Mouse (Mus musculus) olfactory bulb, adult 2 months (tissue): Measurements from ENCODE around the gene Sox13.

Source experiments
- CTCF ChIP-seq: fragments of 200-500 bp; IDR thresholded peaks from 2 replicates; pipeline ENCODE4 v1.5.1; 2012; ENCODE audit warnings: low read depth, mild to moderate bottlenecking, low read length, moderate library complexity; ENCODE audit not compliant: insufficient read depth
- POLR2A ChIP-seq: fragments of 200-500 bp; IDR thresholded peaks from 2 replicates; pipeline ENCODE4 v1.6.1; 2012; ENCODE audit warnings: mild to moderate bottlenecking, low read depth, low read length, moderate library complexity; ENCODE audit not compliant: insufficient read depth

GRCm38 (mm10) chr1:133355469-133355868 lies 68.7 kb downstream of the Sox13 start:
- TF ChIP-seq CTCF (no peak), POLR2A (no peak)
